In genomic region chr8:29765831-29766230, GRCm38 (mm10) we compare ENCODE assay signal across 17 mouse cellular contexts.
DNase-seq lines count a peak whose midpoint lies in the region; TF ChIP-seq lines count a peak whose summit lies in the region.
"Had no signal": no experiment of that assay in that cellular context is flagged by ENCODE, and none has a peak within 500 bp of the region (broad histone marks: within the 10 kb centered on the region; RNA-seq: fewer than 3 reads in every experiment).

No protein-coding gene starts in this region.

- TF ChIP-seq POLR2A in kidney, adult 2 months (IDR thresholded peaks at IDR 0.05; ENCODE audit: low read depth, low read length), result no peak

- no peak for TF ChIP-seq CTCF in kidney, adult 2 months (conservative IDR thresholded peaks at IDR 0.05; ENCODE audit: insufficient read depth, insufficient read length, low read depth, low read length)

- peak overlapping the region; percentile 64 for H3K27ac ChIP-seq in kidney, adult 2 months (ENCODE audit: insufficient read depth, low read depth, low read length)

- H3K36me3 ChIP-seq in kidney, adult 2 months (ENCODE audit: control insufficient read depth, insufficient read depth, low read length), result no peaks in the 10 kb centered on the region
- H3K36me3 ChIP-seq: G1E had no signal

- WGBS in kidney, adult 2 months, result 39% methylated on average over 2 of the region's 2 CpGs

- H3K4me3 ChIP-seq in kidney, adult 2 months (ENCODE audit: insufficient read depth, low read depth, low read length), result no peak overlapping the region

- DNase-seq in kidney, adult 2 months, result peak; percentile 61
- DNase-seq in kidney, postnatal 4 days, result no peak
- peak; percentile 65 for DNase-seq in kidney, adult 9 months
- no peak for DNase-seq in kidney, postnatal 10 days
- DNase-seq: adrenal gland, adult 2 months; adrenal gland, adult 8-10 months; adrenal gland, postnatal 10 days; adrenal gland, postnatal 14 days; adrenal gland, postnatal 25 days; adrenal gland, postnatal 36 days; B cell, adult 2 months; cerebellum, adult 11 months; cerebellum, adult 11-12 months; cerebellum, adult 18-20 months had no signal

- no peaks in the 10 kb centered on the region for H3K27me3 ChIP-seq in kidney, adult 2 months (replicated peaks; ENCODE audit: control insufficient read depth, insufficient read depth, low read length)
- H3K27me3 ChIP-seq: CH12.LX, Patski had no signal

- peaks cover 10% of the 10 kb centered on the region; the same call in 1 of the 2 replicates for H3K4me1 ChIP-seq in kidney, adult 2 months (ENCODE audit: control insufficient read depth, insufficient read depth, low read length)

Comparison
In these comparisons a context has a peak if more than half of its experiments do, and no peak if none do; other contexts are left out.
1. DNase-seq: peak in kidney, adult 2 months (single experiment) and kidney, adult 9 months (single experiment); none in kidney, postnatal 4 days (0 of 2) and kidney, postnatal 10 days (single experiment).